Mouse (Mus musculus) ES-E14 (cell line): ENCODE results near the gene Serpinf2. TPM values are rescaled to one million over a fixed set of nuclear protein-coding genes. Genes with fewer than 3 reads are reported as not detected.

ENCODE experiments used
- DNase-seq: peaks from one replicate; pipeline ENCODE4 v3.0.0-alpha.2; 2013; ENCODE audit warnings: low read depth, low spot score
- H3K27ac ChIP-seq: 2 replicates; pipeline ENCODE4 v1.5.1; 2012; ENCODE audit warnings: low read depth, mild to moderate bottlenecking, low read length, moderate library complexity, mixed read lengths; ENCODE audit not compliant: poor library complexity, insufficient read depth, severe bottlenecking
- H3K36me3 ChIP-seq: 2 replicates; pipeline ENCODE4 v1.6.1; 2012; ENCODE audit warnings: mild to moderate bottlenecking, low read length, moderate library complexity, mixed read lengths; ENCODE audit not compliant: control insufficient read depth, poor library complexity, insufficient read depth, severe bottlenecking
- H3K4me1 ChIP-seq, 2 experiments: fragments of 150-350 bp in 1 of 2; sonication (generic) in 1 of 2; 2 replicates each; pipeline ENCODE4 v1.6.1; 2012; ENCODE audit warnings: low read length in 2 of 2, mild to moderate bottlenecking in 1 of 2, mixed read lengths in 1 of 2; ENCODE audit not compliant: control insufficient read depth in 2 of 2, insufficient read depth in 2 of 2, poor library complexity in 1 of 2
- H3K4me3 ChIP-seq, 2 experiments: fragments of 150-350 bp in 1 of 2; sonication (generic) in 1 of 2; 2 replicates each; pipeline ENCODE4 v1.5.1; 2012; ENCODE audit warnings: low read length in 2 of 2, low read depth in 1 of 2, mild to moderate bottlenecking in 1 of 2, mixed read lengths in 1 of 2; ENCODE audit not compliant: insufficient read depth in 1 of 2, poor library complexity in 1 of 2, severe bottlenecking in 1 of 2
- H3K9ac ChIP-seq: 2 replicates; pipeline ENCODE4 v1.6.1; 2012; ENCODE audit warnings: low read depth, mild to moderate bottlenecking, low read length, mixed read lengths; ENCODE audit not compliant: poor library complexity, insufficient read depth, severe bottlenecking
- H3K9me3 ChIP-seq: fragments of 150-350 bp; sonication (generic); 2 replicates; pipeline ENCODE4 v1.6.1; 2012; ENCODE audit warnings: low read depth, mild to moderate bottlenecking, low read length; ENCODE audit not compliant: control insufficient read depth, insufficient read depth
- CHD2 ChIP-seq: IDR thresholded peaks from 2 replicates; pipeline ENCODE4 v1.6.1; 2014; ENCODE audit warnings: mild to moderate bottlenecking, low read depth, low read length, inconsistent platforms
- HCFC1 ChIP-seq: IDR thresholded peaks from 2 replicates; pipeline ENCODE4 v1.6.1; 2012; ENCODE audit warnings: low read length, inconsistent platforms, borderline replicate concordance; ENCODE audit not compliant: insufficient read depth
- MAFK ChIP-seq: IDR thresholded peaks from 2 replicates; pipeline ENCODE4 v1.6.1; 2014; ENCODE audit warnings: mild to moderate bottlenecking, low read depth, low read length, inconsistent platforms; ENCODE audit not compliant: insufficient read depth
- ZC3H11A ChIP-seq: IDR thresholded peaks from 2 replicates; pipeline ENCODE4 v1.6.1; 2012; ENCODE audit warnings: low read depth, mild to moderate bottlenecking, inconsistent platforms, low read length, borderline replicate concordance
- ZNF384 ChIP-seq: IDR thresholded peaks from 2 replicates; pipeline ENCODE4 v1.6.1; 2012; ENCODE audit warnings: low read depth, low read length, inconsistent platforms
- in situ Hi-C, 2 experiments: fragments of 600-800 bp; cut with MboI; formaldehyde crosslinking; loops; one replicate each; pipeline ENCODE4 v1.15.1; 2025; ENCODE audit warnings: low sequenced_read_pairs in 2 of 2, inconsistent platforms in 1 of 2; ENCODE audit not compliant: unreplicated experiment in 2 of 2
- total RNA-seq: library from RNA; depleted of rRNA; stranded (reverse); fragments of 300-350 nt; gene quantifications from 2 replicates; pipeline ENCODE4 v1.2.3, GENCODE M21; 2012

Serpinf2 gene
- total RNA-seq, 1 experiment, result 0.27 TPM

GRCm38 (mm10) chr11:75460844-75461742, 21.7 kb upstream of the Serpinf2 start, which contains the start of gene Tlcd2:
Gene Tlcd2, plus strand, starts transcription at chr11:75461715.
- peak; percentile 99 for DNase-seq
- peak within 1 kb of the TSS; percentile 95 for H3K27ac ChIP-seq
- peak within 1 kb of the TSS; percentile 89 to 93 for H3K4me3 ChIP-seq
- H3K36me3 ChIP-seq, result no peaks in the 10 kb centered on the region; the same call in 1 of the 2 replicates
- peaks cover 2 to 9% of the 10 kb centered on the region in 2 experiments; a peak in 3 of 4 replicates for H3K4me1 ChIP-seq
- in situ Hi-C loops, result no loop called here
- no peaks in the 10 kb centered on the region for H3K9me3 ChIP-seq
- H3K9ac ChIP-seq, result peak within 1 kb of the TSS; percentile 82
- peak; percentile 94 for TF ChIP-seq HCFC1
- TF ChIP-seq ZC3H11A, result no peak
- peak; percentile 67 for TF ChIP-seq ZNF384
- TF ChIP-seq CHD2, result peak; percentile 75; the same call in 1 of the 2 replicates
- TF ChIP-seq MAFK, result peak; percentile 98

GRCm38 (mm10) chr11:75460103-75460843, 20.9 kb upstream of the Serpinf2 start:
- TF ChIP-seq MAFK, result peak; percentile 100
- no peak for TF ChIP-seq ZNF384
- TF ChIP-seq CHD2, result peak; percentile 83
- no peak for TF ChIP-seq ZC3H11A
- TF ChIP-seq HCFC1, result peak; percentile 64; the same call in 1 of the 2 replicates
- Histone ChIP-seq H3K9me3 (no peaks in the 10 kb centered on the region), H3K4me1 (peaks cover 2 to 9% of the 10 kb centered on the region in 2 experiments; a peak in 3 of 4 replicates), H3K9ac (peak overlapping the region; percentile 82), H3K27ac (peak overlapping the region; percentile 95), H3K4me3 (peak overlapping the region; percentile 69 to 80), H3K36me3 (no peaks in the 10 kb centered on the region; the same call in 1 of the 2 replicates)
- in situ Hi-C loops, result no loop called here
- peak; percentile 92 for DNase-seq

- Histone ChIP-seq H3K9ac (peak overlapping the region; percentile 69), H3K4me1 (peaks cover 2 to 9% of the 10 kb centered on the region in 2 experiments; a peak in 3 of 4 replicates), H3K27ac (peak overlapping the region; percentile 84), H3K9me3 (no peaks in the 10 kb centered on the region), H3K4me3 (peak overlapping the region; percentile 40 to 80), H3K36me3 (no peaks in the 10 kb centered on the region; the same call in 1 of the 2 replicates)
- in situ Hi-C loops, result no loop called here
- TF ChIP-seq ZNF384 (no peak), HCFC1 (no peak), CHD2 (no peak), MAFK (no peak), ZC3H11A (no peak)
- no peak for DNase-seq
Observed at GRCm38 (mm10) chr11:75459751-75460102, 20.3 kb upstream of the Serpinf2 start.

- Histone ChIP-seq H3K4me1 (peaks cover 2 to 9% of the 10 kb centered on the region in 2 experiments; a peak in 3 of 4 replicates), H3K9me3 (no peaks in the 10 kb centered on the region), H3K36me3 (no peaks in the 10 kb centered on the region; the same call in 1 of the 2 replicates), H3K4me3 (no peak overlapping the region), H3K27ac (no peak overlapping the region), H3K9ac (0 out of 2 replicates have a peak overlapping the region, but pooled peaks have one; percentile 16)
- no peak for DNase-seq
- in situ Hi-C loops, result no loop called here
- no peak for TF ChIP-seq MAFK
- TF ChIP-seq CHD2, result no peak
- TF ChIP-seq ZNF384, result no peak
Observed at GRCm38 (mm10) chr11:75459141-75459711, 19.8 kb upstream of the Serpinf2 start.
